Mouse (Mus musculus) heart, adult 2 months (tissue): Measurements from ENCODE around the gene Slpi.

ENCODE experiments used
- CTCF ChIP-seq: fragments of 200-600 bp; IDR thresholded peaks from 2 replicates; pipeline ENCODE4 v1.8.1; 2022; ENCODE audit warnings: antibody characterized with exemption, mild to moderate bottlenecking, moderate library complexity
- POLR2A ChIP-seq: fragments of 200-500 bp; IDR thresholded peaks from 2 replicates; pipeline ENCODE4 v1.6.1; 2011; ENCODE audit warnings: mild to moderate bottlenecking, low read depth, low read length, control low read depth; ENCODE audit not compliant: insufficient read depth

DNA sequence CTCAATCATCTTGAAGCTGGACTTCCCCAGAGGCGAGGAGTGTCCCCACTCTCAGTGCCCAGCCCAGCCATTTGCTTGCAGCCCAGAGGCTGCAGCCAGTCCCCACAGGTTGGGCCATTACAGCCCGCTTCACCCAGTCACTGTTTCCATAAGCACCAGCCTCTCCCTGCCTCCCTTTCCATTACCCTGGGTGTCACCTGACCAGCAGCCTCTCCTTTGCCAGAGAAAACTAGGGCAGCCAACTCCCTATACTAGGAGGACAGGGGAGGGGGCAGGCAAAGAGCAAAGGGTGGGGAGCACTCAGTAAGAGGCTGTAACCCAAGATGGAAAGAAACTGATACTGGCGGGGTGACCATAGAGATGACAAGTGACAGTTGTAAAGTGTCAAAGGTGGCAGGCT lies 48.1 kb upstream of the Slpi start:
- TF ChIP-seq CTCF, result no peak
- no peak for TF ChIP-seq POLR2A
